Mouse (Mus musculus): ENCODE data around the gene Tcl1. TPM values are rescaled to one million over a fixed set of nuclear protein-coding genes. Genes with fewer than 3 reads are reported as not detected.
"Not testable (repeated sequence)": the region's sequence is repeated elsewhere in the genome, so short reads cannot be mapped to it uniquely, and the experiment has no call there.

The Tcl1 gene
- total RNA-seq (2021), result not detected
- long read RNA-seq, experiment 1, result 0 reads
- long read RNA-seq, experiment 2, result 0 reads

DNA sequence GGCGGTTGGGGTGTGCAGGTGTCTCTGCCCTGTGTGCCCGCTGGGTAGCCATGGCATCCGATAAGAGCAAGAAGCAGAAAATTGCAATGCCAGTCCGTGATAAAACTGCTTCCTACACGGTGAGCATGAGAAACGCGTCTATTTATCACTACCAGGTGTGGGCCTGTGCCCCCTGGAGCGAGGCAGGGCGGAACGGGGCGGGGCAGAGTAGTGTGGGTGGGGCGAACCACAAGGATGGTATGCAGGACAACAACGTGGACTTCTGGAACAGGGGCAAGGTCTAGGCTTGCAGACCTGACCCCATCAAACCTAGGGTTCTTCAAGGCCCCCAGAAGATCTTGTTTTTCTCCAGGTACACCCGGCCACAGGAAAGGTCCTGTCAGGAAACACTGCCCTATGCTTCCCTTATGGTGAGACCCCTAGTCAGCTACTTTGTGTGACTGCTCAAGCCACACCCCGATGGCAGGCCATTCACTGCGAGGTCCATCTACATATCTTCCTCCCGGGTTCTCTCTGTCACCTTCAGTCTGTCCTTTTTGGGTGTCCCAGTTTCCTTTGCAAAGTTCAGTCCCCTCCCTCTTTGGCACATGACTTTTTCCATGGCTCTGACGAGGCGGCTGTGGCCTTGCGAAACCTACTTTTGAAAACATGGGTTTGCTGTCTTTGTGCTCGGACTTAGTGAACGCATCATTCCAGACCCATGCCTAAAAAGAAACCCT, at the start of gene Tcl1:
Gene Tcl1 (minus strand): TSS at position 193 of the 719 bp plus-strand sequence.
- intact Hi-C loops (cut with DNase I), result no loop called here
- no peak for DNase-seq

- no peak for DNase-seq
- intact Hi-C loops (cut with DNase I), result no loop called here
Observed at GRCm38 (mm10) chr12:105271016-105271965, 48.7 kb upstream of the Tcl1 start.

GRCm38 (mm10) chr12:105267076-105267475, 44.5 kb upstream of the Tcl1 start:
- DNase-seq, result no peak
- intact Hi-C loops (cut with DNase I), result no loop called here

GRCm38 (mm10) chr12:105266096-105266495, 43.5 kb upstream of the Tcl1 start:
- intact Hi-C loops (cut with DNase I), result no loop called here
- DNase-seq, result no peak

GRCm38 (mm10) chr12:105259221-105259620, 36.6 kb upstream of the Tcl1 start:
- intact Hi-C loops (cut with DNase I), result no loop called here

DNA sequence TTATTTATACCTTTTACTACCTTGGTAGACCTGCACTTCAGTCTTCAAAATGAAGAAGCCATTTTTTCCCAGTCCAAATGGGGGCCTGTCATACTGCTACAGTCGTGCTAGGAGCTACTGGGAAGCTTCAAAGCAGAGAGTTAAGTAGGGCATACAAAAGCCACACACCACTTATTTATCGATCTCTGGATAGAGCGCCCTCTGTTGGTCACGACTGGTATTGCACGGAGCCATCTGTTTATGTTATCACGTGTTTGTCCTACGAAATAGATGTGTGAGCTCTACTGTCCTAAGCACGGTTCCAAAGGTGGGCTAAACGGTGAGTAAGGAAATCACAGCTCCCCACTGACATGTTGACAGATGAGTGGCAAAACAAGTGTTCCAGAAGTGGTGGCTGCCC, 36.2 kb upstream of the Tcl1 start:
- intact Hi-C loops (cut with DNase I), result no loop called here
- no peak for DNase-seq

More at GRCm38 (mm10) chr12:105259221-105259620, 36.6 kb upstream of the Tcl1 start:
- DNase-seq, result no peak

DNA sequence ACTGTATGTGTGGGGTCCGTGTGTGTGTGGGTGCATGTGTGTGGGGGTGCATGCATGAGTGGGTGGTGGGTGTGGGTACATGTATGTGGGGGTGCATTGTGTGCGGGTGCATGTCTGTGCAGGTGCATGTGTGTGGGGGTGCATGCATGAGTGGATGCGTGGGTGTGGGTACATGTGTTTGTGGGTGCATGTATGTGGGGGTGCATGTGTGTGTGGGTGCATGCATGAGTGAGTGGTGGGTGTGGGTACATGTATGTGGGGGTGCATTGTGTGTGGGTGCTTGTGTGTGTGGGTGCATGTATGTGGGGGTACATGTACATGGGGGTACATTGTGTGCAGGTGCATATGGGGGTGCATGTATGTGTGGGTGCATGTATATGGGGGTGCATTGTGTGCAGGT, 31.2 kb upstream of the Tcl1 start:
- no peak for DNase-seq
- intact Hi-C loops (cut with DNase I), result no loop called here

DNA sequence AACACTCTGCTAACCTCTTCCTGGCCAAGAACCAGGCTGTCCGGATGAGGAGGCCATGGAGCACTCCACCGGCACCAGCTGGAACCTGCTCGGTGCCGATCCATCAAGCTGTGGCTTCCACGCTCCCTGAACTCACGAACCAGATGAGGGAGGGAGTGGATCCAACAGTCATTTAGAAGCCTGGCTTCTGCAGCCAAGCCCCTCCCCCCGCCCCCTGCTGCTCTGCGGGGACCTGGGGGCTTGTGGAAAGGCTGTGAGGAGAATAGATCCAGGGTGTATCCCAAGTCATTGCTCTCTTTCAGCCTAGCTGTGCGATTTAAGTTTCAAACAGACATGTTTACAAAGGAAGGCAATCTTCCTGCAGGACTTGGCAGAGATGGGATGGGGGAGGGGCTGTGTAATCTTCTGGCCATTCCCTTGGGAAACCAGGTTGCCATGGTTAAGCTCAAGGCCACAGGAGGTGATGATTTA, 26.2 kb upstream of the Tcl1 start:
- intact Hi-C loops (cut with DNase I), result no loop called here
- no peak for DNase-seq

DNA sequence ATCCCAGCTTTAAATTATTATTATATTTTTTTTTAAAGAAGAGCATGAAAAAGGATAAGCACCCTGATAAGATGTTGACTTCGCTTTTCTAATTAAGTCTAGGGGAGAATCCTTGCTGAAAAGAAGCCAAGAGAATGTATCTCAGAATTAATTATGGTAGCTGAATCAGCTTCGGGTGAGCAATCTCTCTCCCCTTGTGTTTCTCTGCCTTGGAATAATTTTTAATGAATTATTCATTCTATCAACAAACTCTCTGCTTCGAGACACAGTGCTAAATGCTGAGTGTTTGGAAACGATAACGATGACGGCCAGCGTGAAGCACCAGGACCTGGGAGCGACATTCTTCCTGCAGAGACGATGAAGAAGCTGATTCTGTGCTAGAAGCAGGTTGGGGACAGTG, 16.5 kb upstream of the Tcl1 start:
- intact Hi-C loops (cut with DNase I), result no loop called here
- no peak for DNase-seq

DNA sequence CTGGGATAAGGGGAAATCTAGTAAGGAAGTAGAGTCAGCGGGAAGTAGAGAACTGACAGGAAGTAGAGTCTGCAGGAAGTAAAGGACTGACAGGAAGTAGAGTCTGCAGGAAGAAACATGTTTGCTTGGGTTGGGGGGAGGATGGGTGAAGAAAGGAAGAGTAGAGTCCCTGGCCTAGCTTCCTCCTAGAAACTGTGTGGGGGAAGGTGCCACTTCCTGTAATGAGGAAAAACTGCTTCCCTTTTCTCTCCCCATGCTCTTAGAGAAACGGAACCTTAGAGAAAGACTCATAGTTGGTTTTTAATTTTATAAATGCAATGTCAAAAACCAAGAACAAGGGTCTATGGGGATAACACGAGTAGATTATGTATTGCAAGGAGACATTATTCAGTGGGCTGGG, 12.5 kb upstream of the Tcl1 start:
- DNase-seq, result no peak
- intact Hi-C loops (cut with DNase I), result no loop called here

DNA sequence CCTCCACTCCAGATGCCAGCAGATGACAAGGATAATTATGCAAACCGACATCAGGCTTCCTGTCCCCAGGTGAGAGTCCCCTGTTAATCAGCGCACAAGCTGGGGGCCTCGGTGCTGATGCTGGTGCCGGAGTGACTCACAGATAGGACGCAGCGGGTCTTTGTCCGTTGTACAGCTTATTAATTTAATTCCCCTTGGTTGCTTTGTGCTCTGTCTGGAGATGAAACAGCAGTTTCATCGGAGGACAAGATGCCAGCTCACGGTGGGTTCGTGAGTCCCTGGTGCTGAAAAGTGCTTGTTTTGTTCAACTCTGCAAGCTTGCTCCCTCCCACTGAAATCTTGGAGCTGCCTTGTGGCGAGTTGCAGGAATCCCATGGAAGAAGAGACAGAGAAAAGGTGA, 11.8 kb upstream of the Tcl1 start:
- intact Hi-C loops (cut with DNase I), result no loop called here

GRCm38 (mm10) chr12:105224621-105225320, 2.2 kb upstream of the Tcl1 start:
- intact Hi-C loops (cut with DNase I), result no loop called here
- DNase-seq, result no peak

More for the DNA sequence above, 11.8 kb upstream of the Tcl1 start:
- DNase-seq, result no peak

- intact Hi-C loops (cut with DNase I), result no loop called here
- DNase-seq, result no peak
Observed at GRCm38 (mm10) chr12:105217101-105217760, 5.4 kb downstream of the Tcl1 start.

GRCm38 (mm10) chr12:105209231-105209630, 13.4 kb downstream of the Tcl1 start:
- intact Hi-C loops (cut with DNase I), result no loop called here
- no peak for DNase-seq

DNA sequence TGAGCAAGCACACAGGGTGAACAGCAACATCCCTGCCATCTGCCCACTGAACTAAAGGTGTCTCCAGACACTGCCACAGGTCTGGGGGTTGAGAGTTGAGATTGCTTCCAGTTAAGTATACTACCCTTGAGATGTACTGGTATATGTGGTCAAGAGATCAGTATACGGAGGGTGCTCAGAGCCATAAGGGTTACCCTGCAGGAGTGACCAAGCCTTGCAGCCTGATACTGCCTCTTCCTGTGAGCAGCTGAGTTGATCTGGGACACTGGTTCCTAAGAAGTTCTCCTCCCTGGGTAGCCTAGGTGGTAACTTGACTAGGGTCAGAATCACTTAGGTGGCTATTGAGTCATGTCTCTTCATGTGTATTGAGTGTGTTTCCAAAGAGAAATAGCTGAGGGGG, 14.2 kb downstream of the Tcl1 start:
- intact Hi-C loops (cut with DNase I), result no loop called here
- DNase-seq, result no peak

DNA sequence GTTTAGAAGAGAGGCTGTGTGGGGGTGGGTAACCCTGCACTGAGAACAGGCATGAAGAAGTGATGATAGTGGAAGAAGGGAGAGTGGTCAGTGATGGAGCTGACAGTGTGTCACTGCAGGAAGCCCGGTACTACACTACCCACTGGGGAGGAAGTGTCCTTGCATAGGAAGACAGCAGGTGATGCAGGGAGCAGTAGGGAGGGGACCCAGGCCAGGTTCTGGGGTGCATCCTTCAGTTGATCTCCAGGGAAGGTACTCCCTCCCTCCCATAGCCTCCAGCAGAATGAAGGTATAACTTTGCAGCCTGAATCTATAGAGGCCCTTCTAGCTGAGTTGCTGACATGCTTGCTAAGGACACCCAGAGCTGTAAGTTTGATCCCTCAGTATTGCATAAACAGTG, 15.5 kb downstream of the Tcl1 start:
- no peak for DNase-seq

GRCm38 (mm10) chr12:105201657-105202056, 20.9 kb downstream of the Tcl1 start, which contains the start of gene Tcl1b4:
Tcl1b4 (plus strand) TSS chr12:105201957.
- DNase-seq; intact Hi-C loops (cut with DNase I): not testable (repeated sequence)

More for the DNA sequence above, 15.5 kb downstream of the Tcl1 start:
- intact Hi-C loops (cut with DNase I), result no loop called here

DNA sequence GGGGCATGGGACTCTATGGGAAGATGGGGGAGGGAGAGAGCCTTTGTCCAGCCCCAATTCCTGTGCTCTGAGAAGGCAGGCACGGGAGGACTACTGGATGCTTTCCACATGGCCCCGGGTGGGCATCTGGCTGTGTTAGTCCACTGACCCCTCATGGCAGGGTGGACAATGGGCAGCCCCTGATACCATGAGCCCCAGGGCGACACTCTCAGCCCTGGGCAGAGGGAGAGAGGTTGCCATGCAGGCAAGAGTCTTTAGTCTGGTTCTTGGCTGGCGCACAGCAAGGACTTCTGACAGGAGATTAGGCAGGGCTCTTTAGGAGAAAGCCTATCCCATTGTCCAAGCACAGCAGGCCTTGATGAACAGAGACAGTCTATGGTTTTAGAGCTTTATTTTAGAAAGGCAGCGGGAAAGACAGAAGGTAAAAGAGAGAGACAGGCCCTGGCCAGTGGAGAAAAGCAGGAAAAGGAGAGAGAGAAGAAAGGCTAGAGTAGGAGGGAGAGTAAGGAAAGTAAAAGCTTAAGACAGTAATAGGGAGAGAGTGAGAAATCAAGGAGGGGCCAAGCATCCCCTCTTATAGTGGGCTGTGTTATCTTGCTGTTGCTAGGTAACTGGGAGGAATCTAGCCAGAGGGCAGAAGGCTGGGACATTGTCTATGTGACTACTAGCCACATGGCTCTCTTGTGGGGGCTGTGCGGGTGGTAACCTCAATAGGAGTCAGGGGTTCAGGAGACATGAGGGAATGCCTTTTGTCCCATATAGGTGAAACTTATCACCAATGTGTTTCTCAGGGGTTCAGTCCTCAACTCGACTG, 22.7 kb downstream of the Tcl1 start:
- intact Hi-C loops (cut with DNase I); DNase-seq: not testable (repeated sequence)

DNA sequence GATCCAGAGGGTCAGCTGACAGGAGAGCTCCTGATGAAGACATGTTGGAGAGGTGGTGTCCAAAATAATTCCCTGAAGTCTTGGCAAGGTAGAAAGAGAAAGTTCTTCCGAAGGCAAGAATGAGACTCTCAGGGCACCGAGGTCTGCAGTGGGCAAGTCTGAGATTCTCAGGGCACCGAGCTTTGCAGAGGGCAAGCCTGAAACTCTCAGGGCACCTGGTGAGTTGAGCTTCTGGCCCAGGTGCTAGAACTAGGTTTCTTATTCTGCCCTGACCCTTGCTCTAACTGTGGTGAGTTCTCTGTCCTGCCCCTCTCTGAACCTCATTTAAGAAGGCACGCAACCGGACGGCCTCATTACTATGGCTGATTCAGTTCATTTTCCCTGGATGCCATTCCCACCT, 31.9 kb downstream of the Tcl1 start, which contains the start of gene Tcl1b3:
Gene Tcl1b3 (plus strand): TSS at position 301 of the 400 bp plus-strand sequence.
- not testable (repeated sequence) for DNase-seq

More for the DNA sequence above, 31.9 kb downstream of the Tcl1 start, which contains the start of gene Tcl1b3:
- intact Hi-C loops (cut with DNase I), result not testable (repeated sequence)
